Mouse (Mus musculus) bone marrow, adult 2 months (tissue): ENCODE results near the gene Acp4. TPM values are rescaled to one million over a fixed set of nuclear protein-coding genes. Genes with fewer than 3 reads are reported as not detected.
"Not testable (repeated sequence)": the region's sequence is repeated elsewhere in the genome, so short reads cannot be mapped to it uniquely, and the experiment has no call there.

Experiments used
- H3K27ac ChIP-seq: fragments of 200-500 bp; 2 replicates; pipeline ENCODE4 v1.5.1; 2012; ENCODE audit warnings: low read depth, mild to moderate bottlenecking, control low read depth, inconsistent platforms, low read length; ENCODE audit not compliant: control insufficient read depth, poor library complexity, insufficient read depth
- H3K4me1 ChIP-seq: fragments of 200-500 bp; 2 replicates; pipeline ENCODE4 v1.6.1; 2011; ENCODE audit warnings: low read length; ENCODE audit not compliant: control insufficient read depth, insufficient read depth
- H3K4me3 ChIP-seq: fragments of 200-500 bp; replicated peaks from 2 replicates; pipeline ENCODE3; 2011; ENCODE audit warnings: mild to moderate bottlenecking, low read depth, low read length, control low read depth; ENCODE audit not compliant: control insufficient read depth
- CTCF ChIP-seq: fragments of 200-500 bp; IDR thresholded peaks from 2 replicates; pipeline ENCODE4 v1.5.1; 2011; ENCODE audit warnings: low read length, control low read depth; ENCODE audit not compliant: control insufficient read depth, insufficient read depth
- POLR2A ChIP-seq: fragments of 200-500 bp; IDR thresholded peaks from 2 replicates; pipeline ENCODE4 v1.6.1; 2011; ENCODE audit warnings: low read depth, mild to moderate bottlenecking, control low read depth, low read length, borderline replicate concordance; ENCODE audit not compliant: control insufficient read depth
- WGBS: fragments of 180-500 bp; shearing (Covaris S2); methylation state at CpG from one replicate; pipeline ENCODE4 v1.1.7; 2018; 5-methylcytosine and 5-hydroxymethylcytosine counted together
- polyA plus RNA-seq: library from polyadenylated mRNA; stranded (reverse); fragments of >200 nt; gene quantifications from 2 replicates; pipeline ENCODE4 v1.2.4, GENCODE M21; 2011; ENCODE audit warnings: low replicate concordance; ENCODE audit not compliant: missing spikeins, insufficient read depth, insufficient read length

The Acp4 gene
- polyA plus RNA-seq, 1 experiment = not detected

DNA sequence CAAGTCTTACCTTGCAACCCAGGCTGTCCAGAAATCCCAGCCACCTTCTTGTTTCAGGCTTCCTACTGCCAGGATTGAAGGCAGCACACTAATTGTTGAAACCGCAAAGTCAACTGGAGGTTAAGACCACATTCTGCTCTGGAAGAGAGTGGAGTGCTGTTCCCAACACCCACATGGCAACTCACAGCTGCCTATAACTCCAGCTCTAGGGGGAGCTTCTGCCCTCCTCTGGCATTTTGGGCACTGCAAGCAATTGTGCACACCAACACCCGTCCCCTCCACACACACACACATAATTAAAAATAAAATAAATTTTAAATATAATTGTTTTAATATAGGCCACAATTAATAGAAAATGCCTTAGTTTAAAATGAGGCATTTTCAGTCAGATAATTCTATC, 16.0 kb downstream of the Acp4 start:
- WGBS = 61% methylated on average over 2 of the region's 2 CpGs
- H3K4me1 ChIP-seq = no peaks in the 10 kb centered on the region; the same call in 1 of the 2 replicates
- no peak overlapping the region for H3K4me3 ChIP-seq
- no peak overlapping the region for H3K27ac ChIP-seq
- TF ChIP-seq CTCF = no peak
- TF ChIP-seq POLR2A = no peak

DNA sequence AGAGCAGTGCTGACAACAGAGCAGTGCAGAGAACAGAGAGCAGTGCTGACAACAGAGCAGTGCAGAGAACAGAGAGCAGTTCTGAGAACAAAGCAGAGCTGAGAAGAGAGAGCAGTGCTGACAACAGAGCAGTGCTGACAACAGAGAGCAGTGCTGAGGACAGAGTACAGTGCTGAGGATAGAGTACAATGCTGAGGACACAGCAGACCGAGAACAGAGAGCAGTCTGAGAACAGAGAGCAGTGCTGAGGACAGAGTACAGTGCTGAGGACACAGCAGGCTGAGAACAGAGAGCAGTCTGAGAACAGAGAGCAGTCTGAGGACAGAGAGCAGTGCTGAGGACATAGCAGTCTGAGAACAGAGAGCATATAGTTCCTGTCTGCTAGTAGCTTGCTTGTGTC, 16.5 kb downstream of the Acp4 start:
- TF ChIP-seq POLR2A = no peak
- TF ChIP-seq CTCF = no peak
- 61% methylated on average over 1 of the region's 1 CpGs for WGBS
- Histone ChIP-seq H3K4me3 (no peak overlapping the region), H3K4me1 (no peaks in the 10 kb centered on the region; the same call in 1 of the 2 replicates), H3K27ac (no peak overlapping the region)

DNA sequence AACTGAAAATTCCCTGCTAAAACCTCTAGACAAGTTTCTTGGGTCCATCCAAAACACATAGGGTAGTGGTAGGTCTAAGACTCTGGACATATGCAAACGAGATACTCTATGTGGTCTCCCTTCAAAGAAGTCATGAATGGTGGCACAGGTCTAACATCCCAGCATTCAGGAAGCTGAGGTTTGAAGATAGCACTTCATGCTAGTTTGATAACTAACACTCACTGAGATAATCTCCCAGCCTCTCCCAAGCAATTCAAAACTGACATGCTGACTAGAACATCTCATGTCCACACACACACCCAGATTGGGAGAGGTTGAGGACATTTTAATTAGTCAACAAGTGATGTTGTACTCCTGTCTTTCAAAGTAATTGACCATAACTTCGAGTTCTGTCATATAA, 17.3 kb downstream of the Acp4 start:
- H3K4me1 ChIP-seq = no peaks in the 10 kb centered on the region; the same call in 1 of the 2 replicates
- no peak overlapping the region for H3K4me3 ChIP-seq
- no peak overlapping the region for H3K27ac ChIP-seq
- 35% methylated on average over 2 of the region's 2 CpGs for WGBS
- TF ChIP-seq CTCF (no peak), POLR2A (no peak)

DNA sequence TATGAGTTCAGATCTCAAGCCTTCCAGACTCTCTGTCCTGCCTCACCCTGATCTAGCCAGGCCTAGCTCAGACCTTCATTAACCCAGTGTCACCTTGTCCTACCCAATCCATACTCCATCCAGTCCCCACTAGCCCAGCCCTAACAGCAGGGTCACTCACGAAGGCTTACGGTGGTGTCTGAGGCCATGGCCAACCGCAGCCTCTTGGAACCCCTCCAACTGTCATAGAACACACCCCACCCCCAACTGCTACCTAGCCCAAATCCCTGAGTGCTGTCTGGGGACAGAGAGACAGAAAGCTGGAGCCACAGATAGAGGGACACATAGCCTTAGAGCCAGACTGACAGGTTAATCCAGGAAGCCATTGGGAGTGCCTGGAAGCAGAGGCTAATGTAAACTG, 21.3 kb downstream of the Acp4 start, which contains the start of gene Gm36864:
TSS of gene Gm36864 (plus strand) at position 269 of the 400 bp plus-strand sequence.
- H3K4me1 ChIP-seq = no peaks in the 10 kb centered on the region
- WGBS = 59% methylated on average over 3 of the region's 3 CpGs

DNA sequence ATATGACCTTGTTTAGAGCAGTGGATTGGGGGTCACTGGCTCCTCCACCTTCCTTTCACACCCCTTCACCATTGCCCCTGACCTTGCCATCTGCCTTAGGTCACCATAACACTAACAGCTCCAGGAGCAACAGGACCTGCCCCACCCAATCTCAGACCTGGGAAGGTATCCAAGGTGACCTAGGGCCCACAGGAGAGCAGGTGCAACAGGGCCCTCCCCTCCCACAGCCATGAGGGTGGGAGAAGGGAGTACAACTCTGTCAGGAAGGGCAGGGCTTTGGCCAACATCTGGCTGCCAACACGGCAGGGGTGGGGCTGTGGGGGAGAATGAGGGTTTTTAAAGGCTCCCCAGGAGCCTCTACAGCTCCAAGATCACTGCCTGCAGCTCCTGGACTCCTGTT, 32.1 kb downstream of the Acp4 start, which contains the start of gene Klk1:
TSS of gene Klk1 (plus strand) at position 285 of the 400 bp plus-strand sequence.
- no peak within 1 kb of the TSS for H3K4me3 ChIP-seq
- WGBS = 31% methylated on average over 1 of the region's 1 CpGs
- TF ChIP-seq POLR2A (no peak), CTCF (no peak)
- H3K27ac ChIP-seq = no peak within 1 kb of the TSS
- no peaks in the 10 kb centered on the region for H3K4me1 ChIP-seq

More for the DNA sequence above, 21.3 kb downstream of the Acp4 start, which contains the start of gene Gm36864:
- no peak within 1 kb of the TSS for H3K27ac ChIP-seq
- TF ChIP-seq CTCF (no peak), POLR2A (no peak)
- no peak within 1 kb of the TSS for H3K4me3 ChIP-seq

DNA sequence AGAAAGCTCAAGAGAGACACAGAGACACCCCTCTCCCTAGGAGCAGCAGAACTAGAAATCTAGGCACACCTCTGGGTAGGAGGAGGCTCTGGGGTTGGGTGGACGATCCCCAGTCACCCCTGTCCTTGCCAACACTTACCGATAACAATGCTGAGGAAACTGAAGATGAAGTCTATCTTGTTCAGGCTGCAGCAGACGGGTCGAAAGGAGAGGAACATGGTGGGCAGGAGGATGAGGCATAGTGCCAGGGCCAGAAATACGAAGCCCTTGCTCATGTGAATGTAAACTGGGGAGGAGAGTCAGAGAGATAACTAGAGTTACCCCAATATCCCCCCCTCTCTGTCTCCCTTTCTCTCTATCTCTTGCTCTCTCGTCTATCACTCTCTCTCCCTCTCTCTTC, 34.8 kb downstream of the Acp4 start:
- 55% methylated on average over 6 of the region's 6 CpGs for WGBS
- H3K4me3 ChIP-seq, H3K27ac ChIP-seq, H3K4me1 ChIP-seq: not testable (repeated sequence)

DNA sequence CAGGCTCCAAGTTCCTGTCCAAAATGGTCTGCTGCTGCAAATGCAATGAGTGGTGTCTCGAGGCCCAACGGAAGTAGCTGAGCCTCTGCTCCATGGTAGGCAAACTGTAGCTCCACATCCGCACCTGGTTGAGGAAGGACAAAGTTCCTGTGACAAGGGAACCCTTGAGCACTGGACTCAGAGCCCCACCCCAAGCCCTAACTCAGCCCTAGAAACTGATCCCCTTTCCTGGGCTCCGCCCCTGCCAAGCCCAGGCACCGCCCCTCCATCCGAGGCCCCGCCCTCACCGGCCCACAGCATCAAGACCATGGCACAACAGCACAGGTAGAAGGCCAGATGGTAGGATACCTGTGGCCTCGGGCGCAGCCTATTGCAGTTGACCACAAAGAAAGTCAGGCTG, 35.6 kb downstream of the Acp4 start:
- 65% methylated on average over 10 of the region's 10 CpGs for WGBS
- not testable (repeated sequence) for H3K4me3 ChIP-seq, H3K27ac ChIP-seq, H3K4me1 ChIP-seq

DNA sequence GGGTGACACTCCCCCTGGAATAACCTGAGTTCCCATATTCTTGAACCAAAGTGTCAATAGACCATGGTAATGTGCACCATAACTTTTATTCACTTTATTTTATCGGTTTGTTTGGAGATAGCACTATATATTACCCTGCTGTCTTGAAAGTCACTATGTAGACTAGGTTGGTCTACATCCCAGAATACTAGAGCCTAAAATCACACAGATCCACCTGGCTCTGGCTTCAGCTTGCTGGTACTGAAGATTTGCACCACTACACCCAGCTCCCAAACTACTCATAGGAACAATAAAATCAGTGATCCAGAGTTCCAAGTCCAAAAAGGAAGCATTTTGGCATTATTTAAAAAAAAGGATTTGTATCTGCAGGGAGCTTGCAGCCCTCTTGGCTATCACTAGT, 41.5 kb downstream of the Acp4 start, which contains the start of gene Klk1b5:
TSS of gene Klk1b5 (plus strand) at position 301 of the 400 bp plus-strand sequence.
- no peak within 1 kb of the TSS for H3K4me3 ChIP-seq
- no peaks in the 10 kb centered on the region for H3K4me1 ChIP-seq
- no peak within 1 kb of the TSS for H3K27ac ChIP-seq
- 67% methylated on average over 1 of the region's 1 CpGs for WGBS
- TF ChIP-seq POLR2A = no peak
- no peak for TF ChIP-seq CTCF

DNA sequence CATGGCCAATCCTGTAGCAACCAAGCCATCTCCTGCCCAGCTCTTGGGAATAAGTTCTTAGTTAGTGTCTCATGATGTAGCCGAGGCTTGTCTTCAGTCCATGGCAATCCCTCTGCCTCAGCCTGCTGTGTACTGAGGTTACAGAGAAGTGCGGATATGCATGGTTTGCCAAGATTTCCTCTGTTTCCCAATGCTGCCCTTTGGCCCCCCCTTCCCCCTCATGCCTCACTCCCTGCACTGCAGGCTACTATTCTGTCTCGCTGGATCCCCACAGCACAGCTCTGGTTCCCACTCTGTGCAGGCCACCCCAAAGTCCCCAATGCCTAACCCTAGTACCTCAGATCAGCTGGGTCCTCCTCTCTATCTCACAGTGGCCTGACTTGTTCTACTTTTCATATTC, 48.9 kb downstream of the Acp4 start:
- TF ChIP-seq CTCF (no peak), POLR2A (no peak)
- 49% methylated on average over 3 of the region's 3 CpGs for WGBS
- Histone ChIP-seq H3K27ac (no peak overlapping the region), H3K4me1 (no peaks in the 10 kb centered on the region), H3K4me3 (no peak overlapping the region)

DNA sequence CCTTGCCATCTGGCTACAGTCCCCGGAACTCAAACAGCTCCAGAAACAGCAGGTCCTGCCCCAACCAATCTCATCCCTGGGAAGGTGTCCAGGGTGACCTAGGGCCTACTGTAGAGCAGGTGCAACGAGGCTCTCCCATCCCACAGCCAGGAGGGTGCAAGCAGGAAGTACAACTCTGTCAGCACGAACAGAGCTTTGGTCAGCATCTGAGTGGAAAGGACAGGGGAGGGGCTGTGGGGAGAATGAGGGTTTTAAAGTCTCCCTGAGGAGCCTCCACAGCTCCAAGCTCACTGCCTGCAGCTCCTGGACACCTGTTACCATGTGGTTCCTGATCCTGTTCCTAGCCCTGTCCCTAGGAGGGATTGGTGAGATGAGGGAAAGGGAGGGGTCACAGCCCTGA, 50.0 kb downstream of the Acp4 start, which contains the start of gene Klk1b4:
TSS of gene Klk1b4 (plus strand) at position 301 of the 400 bp plus-strand sequence.
- not testable (repeated sequence) for H3K27ac ChIP-seq, H3K4me3 ChIP-seq, H3K4me1 ChIP-seq
- WGBS = 30% methylated on average over 3 of the region's 3 CpGs
